Comparison of ENCODE assay signal across 8 mouse cellular contexts in the genomic region with DNA sequence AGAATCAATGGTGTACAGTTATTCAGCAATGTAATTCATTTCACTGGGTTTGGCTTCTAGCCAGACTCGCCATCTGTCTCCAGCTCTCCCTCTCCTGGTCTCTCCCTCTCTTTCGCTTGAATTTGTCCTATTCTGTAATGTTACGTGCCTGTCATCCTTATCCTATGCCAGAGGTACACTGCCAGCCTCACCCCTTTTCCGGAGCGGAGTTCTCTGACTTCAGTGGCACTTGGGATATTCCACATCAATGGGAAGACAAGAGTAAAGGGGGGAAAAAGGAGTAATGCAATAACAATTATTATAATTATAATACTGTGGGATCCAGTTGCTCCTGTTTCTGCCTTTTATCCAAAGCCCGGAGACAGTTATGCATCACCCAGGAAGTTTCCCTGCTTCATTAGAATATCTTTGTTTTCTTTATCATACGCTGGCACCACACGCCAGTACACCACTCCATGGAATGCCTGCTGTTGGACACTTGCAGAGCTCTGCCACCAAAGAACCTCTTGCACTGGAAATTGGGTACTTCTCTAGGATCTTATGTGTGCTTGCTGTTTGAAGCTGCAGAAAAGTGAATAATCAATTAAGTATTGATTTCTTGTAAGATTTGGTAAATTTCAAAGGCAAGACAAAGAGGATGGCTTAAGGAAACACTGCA.
A peak's percentile ranks its signal among the peaks of the same experiment; 100 is the strongest.
DNase-seq lines count a peak whose midpoint lies in the region; ATAC-seq and TF ChIP-seq lines count a peak whose summit lies in the region.

No protein-coding gene starts in this region.

- H3K36me3 ChIP-seq in embryonic facial prominence, embryonic 14.5 days (ENCODE audit: control insufficient read depth, insufficient read depth, low read length) = no peaks in the 10 kb centered on the region
- H3K36me3 ChIP-seq in neural tube, embryonic 12.5 days = no peaks in the 10 kb centered on the region

- no peak overlapping the region for H3K4me3 ChIP-seq in embryonic facial prominence, embryonic 14.5 days (ENCODE audit: low read depth, low read length)
- peak overlapping the region; percentile 31 for H3K4me3 ChIP-seq in layer of hippocampus, adult 2 months
- H3K4me3 ChIP-seq in neural tube, embryonic 12.5 days = no peak overlapping the region

- H3K4me1 ChIP-seq in embryonic facial prominence, embryonic 14.5 days (ENCODE audit: control insufficient read depth, insufficient read depth, low read length) = no peaks in the 10 kb centered on the region
- H3K4me1 ChIP-seq in neural tube, embryonic 12.5 days = peaks cover 4% of the 10 kb centered on the region; the same call in 1 of the 2 replicates

- no peaks in the 10 kb centered on the region for H3K27me3 ChIP-seq in embryonic facial prominence, embryonic 14.5 days (replicated peaks; ENCODE audit: control insufficient read depth, insufficient read depth, low read length)
- no peaks in the 10 kb centered on the region for H3K27me3 ChIP-seq in neural tube, embryonic 12.5 days (replicated peaks)

- peak; percentile 22 for DNase-seq in embryo, embryonic 11 days
- DNase-seq in embryo, embryonic 10.5 days (ENCODE audit: low spot score) = no peak
- peak; percentile 71 for DNase-seq in embryonic facial prominence, embryonic 14.5 days (ENCODE audit: low spot score)
- peak; percentile 69 to 75 for DNase-seq in layer of hippocampus, adult 2 months (ENCODE audit: low spot score in 2 of 2)
- DNase-seq in kidney, adult 18-20 months = no peak
- DNase-seq in testis, postnatal 14 days (ENCODE audit: low spot score) = no peak
- DNase-seq in thymus, postnatal 0 days (ENCODE audit: low spot score) = no peak

- H3K4me2 ChIP-seq in embryonic facial prominence, embryonic 14.5 days (ENCODE audit: low read depth, low read length) = no peak overlapping the region
- peak overlapping the region; percentile 37 for H3K4me2 ChIP-seq in neural tube, embryonic 12.5 days (replicated peaks)

- H3K9me3 ChIP-seq in embryonic facial prominence, embryonic 14.5 days (ENCODE audit: control insufficient read depth, low read length) = no peaks in the 10 kb centered on the region
- H3K9me3 ChIP-seq in neural tube, embryonic 12.5 days = no peaks in the 10 kb centered on the region

- no peak overlapping the region for H3K27ac ChIP-seq in embryonic facial prominence, embryonic 14.5 days (replicated peaks; ENCODE audit: low read depth, low read length)
- H3K27ac ChIP-seq in layer of hippocampus, adult 2 months = no peak overlapping the region
- H3K27ac ChIP-seq in neural tube, embryonic 12.5 days = no peak overlapping the region; the same call in 1 of the 2 replicates

- 49% methylated on average over 8 of the region's 8 CpGs for WGBS in embryonic facial prominence, embryonic 14.5 days
- WGBS in neural tube, embryonic 12.5 days = 44% methylated on average over 8 of the region's 8 CpGs

- TF ChIP-seq CTCF in layer of hippocampus, adult 2 months (conservative IDR thresholded peaks at IDR 0.05) = no peak

- peak; percentile 63; the same call in 1 of the 2 replicates for ATAC-seq in embryonic facial prominence, embryonic 14.5 days (ENCODE audit: low read depth)
- ATAC-seq in neural tube, embryonic 12.5 days (ENCODE audit: low FRiP score, low read depth) = peak; percentile 85

- H3K9ac ChIP-seq in embryonic facial prominence, embryonic 14.5 days (ENCODE audit: low read depth, low read length) = no peak overlapping the region
- H3K9ac ChIP-seq in neural tube, embryonic 12.5 days = no peak overlapping the region

Comparison
In these comparisons a context has a peak if more than half of its experiments do, and no peak if none do; other contexts are left out.
1. DNase-seq: peak in embryo, embryonic 11 days (single experiment), embryonic facial prominence, embryonic 14.5 days (single experiment) and layer of hippocampus, adult 2 months (2 of 2); none in embryo, embryonic 10.5 days (single experiment), kidney, adult 18-20 months (single experiment), testis, postnatal 14 days (single experiment) and thymus, postnatal 0 days (single experiment).